Mouse (Mus musculus): ENCODE results near the gene Rptor. TPM values are rescaled to one million over a fixed set of nuclear protein-coding genes. Genes with fewer than 3 reads are reported as not detected.

Gene Rptor
- total and polyA plus RNA-seq, 2 experiments, result 11.2 to 18.4 TPM

DNA sequence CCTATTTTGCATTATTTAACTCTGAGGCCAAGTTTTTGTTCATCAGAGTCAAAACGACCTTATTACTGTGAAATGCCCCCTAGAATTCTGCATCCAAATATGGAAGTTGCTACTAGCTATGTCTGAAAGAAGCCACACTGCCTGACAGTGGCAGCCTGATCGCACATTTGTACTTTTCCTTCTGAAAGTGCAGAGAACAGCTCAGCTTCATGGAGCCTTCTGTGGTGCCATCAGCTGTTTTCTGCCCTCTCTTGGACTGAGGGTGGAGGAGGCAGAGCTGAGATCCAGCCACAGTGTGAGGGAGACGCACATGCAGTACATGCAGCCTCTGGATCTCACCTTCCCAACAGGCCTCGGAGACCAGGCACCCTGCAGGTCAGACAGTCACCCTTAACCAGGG is 265.9 kb downstream of the Rptor start:
- no peaks in the 10 kb centered on the region for H3K4me1 ChIP-seq (ENCODE audit: control insufficient read depth, insufficient read depth, low read length)
- no peaks in the 10 kb centered on the region for H3K27me3 ChIP-seq (ENCODE audit: control insufficient read depth, insufficient read depth, low read length)
- H3K9ac ChIP-seq (ENCODE audit: low read depth, low read length), result no peak overlapping the region
- no peak overlapping the region for H3K4me3 ChIP-seq (ENCODE audit: insufficient read depth, low read depth, low read length)
- no peaks in the 10 kb centered on the region for H3K79me2 ChIP-seq (ENCODE audit: control insufficient read depth, insufficient read depth, low read length)
- no peak for DNase-seq (ENCODE audit: extremely low read depth, low read depth, low spot score)
- no peak overlapping the region for H3K27ac ChIP-seq (replicated peaks; ENCODE audit: insufficient read depth, low read depth, low read length)
- H3K36me3 ChIP-seq (ENCODE audit: control insufficient read depth, insufficient read depth, low read length), result peaks cover 8% of the 10 kb centered on the region; the same call in 1 of the 2 replicates
- no peak for TF ChIP-seq POLR2A (IDR thresholded peaks at IDR 0.05; ENCODE audit: extremely low read depth, insufficient read depth, low read length)
- 87% methylated on average over 4 of the region's 4 CpGs for WGBS

DNA sequence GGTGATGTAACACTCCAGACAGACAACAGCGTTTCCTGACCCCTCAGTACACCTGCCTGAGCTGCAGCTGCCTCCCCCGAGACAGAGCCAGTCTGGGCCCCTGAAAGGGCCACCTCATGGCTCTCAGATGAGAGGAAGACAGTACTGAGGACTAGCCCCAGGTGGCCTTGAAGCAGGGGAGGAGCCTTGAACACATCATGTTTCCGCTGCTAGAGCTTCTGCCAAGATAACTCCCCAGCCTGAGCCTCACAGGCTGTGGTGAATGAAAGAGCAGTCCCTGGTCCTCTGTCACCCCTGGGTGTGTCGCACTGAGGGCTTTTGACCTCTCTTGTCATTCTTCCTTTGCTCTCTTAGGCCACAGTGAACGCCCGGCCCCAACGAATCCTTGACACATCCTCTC is 268.4 kb downstream of the Rptor start:
- 89% methylated on average over 7 of the region's 7 CpGs for WGBS
- no peak overlapping the region for H3K9ac ChIP-seq (ENCODE audit: low read depth, low read length)
- no peak overlapping the region for H3K27ac ChIP-seq (replicated peaks; ENCODE audit: insufficient read depth, low read depth, low read length)
- no peak for TF ChIP-seq POLR2A (IDR thresholded peaks at IDR 0.05; ENCODE audit: extremely low read depth, insufficient read depth, low read length)
- TF ChIP-seq CTCF (IDR thresholded peaks at IDR 0.05; ENCODE audit: low read depth, low read length), result no peak
- H3K79me2 ChIP-seq (ENCODE audit: control insufficient read depth, insufficient read depth, low read length), result no peaks in the 10 kb centered on the region
- no peaks in the 10 kb centered on the region for H3K4me1 ChIP-seq (ENCODE audit: control insufficient read depth, insufficient read depth, low read length)
- no peak overlapping the region for H3K4me3 ChIP-seq (ENCODE audit: insufficient read depth, low read depth, low read length)
- no peak for DNase-seq (ENCODE audit: extremely low read depth, low read depth, low spot score)
- no peaks in the 10 kb centered on the region for H3K27me3 ChIP-seq (ENCODE audit: control insufficient read depth, insufficient read depth, low read length)
- H3K36me3 ChIP-seq (ENCODE audit: control insufficient read depth, insufficient read depth, low read length), result peaks cover 2% of the 10 kb centered on the region; the same call in 1 of the 2 replicates

DNA sequence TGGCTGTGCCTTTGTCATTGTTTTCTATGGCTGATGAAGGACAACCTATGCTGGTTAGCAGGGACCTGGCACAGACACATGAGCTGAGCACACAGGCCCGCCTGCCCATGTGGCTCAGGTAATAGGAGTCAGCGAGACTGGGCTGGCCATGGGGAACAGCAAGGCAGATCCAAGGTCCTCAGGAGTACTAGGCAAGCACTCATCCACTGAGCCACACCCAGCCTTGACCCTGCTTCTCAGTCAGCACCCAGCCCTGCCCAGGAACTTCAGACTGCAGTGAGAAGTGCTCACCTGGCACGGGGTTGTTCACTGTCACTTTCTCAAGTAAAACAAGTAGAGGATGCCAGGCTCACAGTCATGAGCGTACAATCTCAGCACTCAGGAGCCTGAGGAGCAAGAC is 270.9 kb downstream of the Rptor start:
- no peaks in the 10 kb centered on the region for H3K27me3 ChIP-seq (ENCODE audit: control insufficient read depth, insufficient read depth, low read length)
- no peaks in the 10 kb centered on the region for H3K4me1 ChIP-seq (ENCODE audit: control insufficient read depth, insufficient read depth, low read length)
- H3K27ac ChIP-seq (replicated peaks; ENCODE audit: insufficient read depth, low read depth, low read length), result no peak overlapping the region
- no peak for DNase-seq (ENCODE audit: extremely low read depth, low read depth, low spot score)
- no peaks in the 10 kb centered on the region for H3K79me2 ChIP-seq (ENCODE audit: control insufficient read depth, insufficient read depth, low read length)
- no peak overlapping the region for H3K4me3 ChIP-seq (ENCODE audit: insufficient read depth, low read depth, low read length)
- no peak overlapping the region for H3K9ac ChIP-seq (ENCODE audit: low read depth, low read length)
- H3K36me3 ChIP-seq (ENCODE audit: control insufficient read depth, insufficient read depth, low read length), result peaks cover 9% of the 10 kb centered on the region
- no peak for TF ChIP-seq CTCF (IDR thresholded peaks at IDR 0.05; ENCODE audit: low read depth, low read length)
- no peak for TF ChIP-seq POLR2A (IDR thresholded peaks at IDR 0.05; ENCODE audit: extremely low read depth, insufficient read depth, low read length)
- WGBS, result 97% methylated on average over 4 of the region's 4 CpGs

DNA sequence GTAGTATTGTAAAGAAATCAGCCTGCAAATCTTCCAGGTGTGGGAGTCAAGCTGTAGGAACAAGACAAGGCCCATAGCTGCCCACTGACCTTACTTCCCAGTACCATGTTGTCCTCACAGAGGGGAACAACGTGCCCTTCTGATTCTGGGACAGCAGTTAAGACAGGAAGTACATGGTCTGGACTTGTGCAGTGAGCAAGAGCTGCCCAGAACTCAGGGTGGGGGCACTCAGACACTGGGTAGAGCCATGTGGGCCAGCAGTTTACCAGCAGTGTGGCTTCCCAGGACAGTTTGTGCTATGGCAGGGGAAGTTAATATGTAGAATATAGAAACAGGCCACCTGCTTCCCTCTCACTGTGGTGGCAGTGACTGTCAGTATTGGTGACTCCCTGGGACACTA is 272.1 kb downstream of the Rptor start:
- Histone ChIP-seq H3K9ac (ENCODE audit: low read depth, low read length) (no peak overlapping the region), H3K27me3 (ENCODE audit: control insufficient read depth, insufficient read depth, low read length) (no peaks in the 10 kb centered on the region), H3K27ac (replicated peaks; ENCODE audit: insufficient read depth, low read depth, low read length) (no peak overlapping the region), H3K36me3 (ENCODE audit: control insufficient read depth, insufficient read depth, low read length) (peaks cover 11% of the 10 kb centered on the region), H3K79me2 (ENCODE audit: control insufficient read depth, insufficient read depth, low read length) (no peaks in the 10 kb centered on the region), H3K4me3 (ENCODE audit: insufficient read depth, low read depth, low read length) (no peak overlapping the region), H3K4me1 (ENCODE audit: control insufficient read depth, insufficient read depth, low read length) (no peaks in the 10 kb centered on the region)
- no peak for TF ChIP-seq POLR2A (IDR thresholded peaks at IDR 0.05; ENCODE audit: extremely low read depth, insufficient read depth, low read length)
- no peak for TF ChIP-seq CTCF (IDR thresholded peaks at IDR 0.05; ENCODE audit: low read depth, low read length)
- DNase-seq (ENCODE audit: extremely low read depth, low read depth, low spot score), result no peak
- WGBS, result 86% methylated on average over 1 of the region's 1 CpGs

DNA sequence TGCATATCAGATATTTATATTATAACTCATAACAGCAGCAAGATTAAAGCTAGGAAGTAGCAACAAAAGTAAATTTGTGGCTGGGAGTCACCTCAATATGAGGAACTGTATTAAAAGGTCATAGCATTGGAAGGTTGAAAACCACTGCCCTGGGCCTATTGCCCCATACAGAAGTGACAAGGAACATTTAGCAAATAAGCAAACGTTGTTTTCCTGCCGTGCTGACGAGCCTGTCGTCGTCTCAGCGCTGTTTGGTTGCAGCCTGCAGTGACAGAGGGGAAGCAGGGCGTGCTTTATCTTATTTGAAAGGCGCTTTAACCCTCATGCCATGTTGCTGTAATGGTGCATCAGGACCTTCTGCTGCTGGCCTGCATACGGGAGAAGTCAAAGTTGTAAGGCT is 273.0 kb downstream of the Rptor start:
- H3K27me3 ChIP-seq (ENCODE audit: control insufficient read depth, insufficient read depth, low read length), result no peaks in the 10 kb centered on the region
- H3K4me3 ChIP-seq (ENCODE audit: insufficient read depth, low read depth, low read length), result no peak overlapping the region
- H3K79me2 ChIP-seq (ENCODE audit: control insufficient read depth, insufficient read depth, low read length), result no peaks in the 10 kb centered on the region
- peaks cover 11% of the 10 kb centered on the region for H3K36me3 ChIP-seq (ENCODE audit: control insufficient read depth, insufficient read depth, low read length)
- H3K9ac ChIP-seq (ENCODE audit: low read depth, low read length), result no peak overlapping the region
- no peak for TF ChIP-seq POLR2A (IDR thresholded peaks at IDR 0.05; ENCODE audit: extremely low read depth, insufficient read depth, low read length)
- no peak for TF ChIP-seq CTCF (IDR thresholded peaks at IDR 0.05; ENCODE audit: low read depth, low read length)
- H3K4me1 ChIP-seq (ENCODE audit: control insufficient read depth, insufficient read depth, low read length), result no peaks in the 10 kb centered on the region
- 81% methylated on average over 9 of the region's 9 CpGs for WGBS
- no peak for DNase-seq (ENCODE audit: extremely low read depth, low read depth, low spot score)
- H3K27ac ChIP-seq (replicated peaks; ENCODE audit: insufficient read depth, low read depth, low read length), result no peak overlapping the region

DNA sequence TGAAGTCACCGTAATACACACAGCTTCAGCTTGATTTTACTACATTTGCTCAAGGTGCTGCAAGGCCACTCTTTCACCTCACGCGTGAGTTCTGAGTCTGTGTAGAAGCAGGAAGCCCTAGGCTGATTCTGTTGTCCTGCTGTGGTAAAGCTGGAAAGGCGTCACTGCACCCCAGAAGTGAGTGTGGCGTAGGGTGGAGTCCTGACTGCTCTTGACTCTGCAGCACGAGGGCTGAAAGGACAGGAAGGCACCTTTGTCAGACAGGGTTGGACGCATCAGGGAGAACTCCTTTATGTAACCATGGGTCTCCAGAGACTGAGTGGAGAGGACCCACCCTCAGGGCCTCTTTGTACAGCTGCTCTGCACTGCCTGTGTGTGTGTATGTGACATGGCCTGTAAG is 274.4 kb downstream of the Rptor start:
- Histone ChIP-seq H3K27me3 (ENCODE audit: control insufficient read depth, insufficient read depth, low read length) (no peaks in the 10 kb centered on the region), H3K9ac (ENCODE audit: low read depth, low read length) (no peak overlapping the region), H3K36me3 (ENCODE audit: control insufficient read depth, insufficient read depth, low read length) (peaks cover 11% of the 10 kb centered on the region), H3K79me2 (ENCODE audit: control insufficient read depth, insufficient read depth, low read length) (no peaks in the 10 kb centered on the region), H3K4me3 (ENCODE audit: insufficient read depth, low read depth, low read length) (no peak overlapping the region), H3K27ac (replicated peaks; ENCODE audit: insufficient read depth, low read depth, low read length) (no peak overlapping the region), H3K4me1 (ENCODE audit: control insufficient read depth, insufficient read depth, low read length) (no peaks in the 10 kb centered on the region)
- WGBS, result 96% methylated on average over 7 of the region's 7 CpGs
- no peak for DNase-seq (ENCODE audit: extremely low read depth, low read depth, low spot score)
- TF ChIP-seq CTCF (IDR thresholded peaks at IDR 0.05; ENCODE audit: low read depth, low read length) (no peak), POLR2A (IDR thresholded peaks at IDR 0.05; ENCODE audit: extremely low read depth, insufficient read depth, low read length) (no peak)

Measured in liver, adult 2 months (tissue).